Mouse (Mus musculus): Measurements from ENCODE around the gene Mdp1. TPM values are rescaled to one million over a fixed set of nuclear protein-coding genes. Genes with fewer than 3 reads are reported as not detected.

The Mdp1 gene
- polyA plus RNA-seq, 1 experiment from 2014 or later: 64.0 TPM

DNA sequence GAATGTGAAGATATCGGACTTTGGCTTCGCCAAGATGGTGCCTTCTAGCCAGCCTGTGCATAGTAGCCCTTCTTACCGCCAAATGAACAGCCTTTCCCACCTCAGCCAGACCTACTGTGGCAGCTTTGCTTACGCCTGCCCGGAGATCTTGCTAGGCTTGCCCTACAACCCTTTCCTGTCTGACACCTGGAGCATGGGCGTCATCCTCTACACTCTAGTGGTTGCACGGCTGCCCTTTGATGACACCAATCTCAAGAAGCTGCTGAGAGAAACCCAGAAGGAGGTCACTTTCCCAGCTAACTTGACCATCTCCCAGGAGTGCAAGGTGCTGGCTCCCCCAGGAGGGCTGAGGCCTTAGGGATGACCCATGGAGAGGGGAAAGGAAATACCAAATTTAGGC lies 8.8 kb downstream of the Mdp1 start:
- H3K4me3 ChIP-seq (ENCODE audit: low read depth, low read length): no peak overlapping the region
- H3K4me1 ChIP-seq (ENCODE audit: control insufficient read depth, insufficient read depth, low read length): no peaks in the 10 kb centered on the region
- H3K27me3 ChIP-seq (ENCODE audit: control insufficient read depth, insufficient read depth, low read length): no peaks in the 10 kb centered on the region
- ATAC-seq (ENCODE audit: insufficient number of reproducible peaks, low FRiP score, low TSS enrichment, low read depth): no peak
- WGBS: 79% methylated on average over 7 of the region's 7 CpGs
- no peak overlapping the region for H3K27ac ChIP-seq (replicated peaks; ENCODE audit: low read depth, low read length)
- DNase-seq (ENCODE audit: low spot score): no peak
- H3K9ac ChIP-seq (ENCODE audit: low read length): no peak overlapping the region
- no peak overlapping the region for H3K4me2 ChIP-seq (ENCODE audit: low read depth, severe bottlenecking)
- H3K36me3 ChIP-seq (ENCODE audit: control insufficient read depth, insufficient read depth, low read length): no peaks in the 10 kb centered on the region; the same call in 1 of the 2 replicates
- H3K9me3 ChIP-seq (ENCODE audit: control insufficient read depth, low read length): no peaks in the 10 kb centered on the region

DNA sequence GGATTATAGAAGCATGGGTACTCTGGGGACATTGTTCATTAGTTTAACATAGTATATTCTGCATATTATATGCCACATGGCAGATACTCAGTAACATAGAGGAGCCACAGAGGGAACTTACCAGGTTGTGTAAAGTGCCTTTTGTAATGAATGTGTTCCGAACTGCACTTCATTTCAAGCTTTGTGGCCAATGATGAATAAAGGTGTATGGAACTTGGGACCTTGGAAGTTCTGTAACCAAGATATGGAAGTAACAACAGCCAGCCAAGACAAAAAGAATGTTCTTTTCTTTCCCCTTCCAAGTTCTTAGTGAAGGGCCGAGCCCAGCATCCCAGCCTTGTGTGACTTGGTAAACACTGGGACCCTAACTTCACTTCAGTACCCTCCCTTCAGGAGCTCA lies 10.4 kb downstream of the Mdp1 start, which contains the start of gene Tssk4:
Tssk4 (plus strand) TSS at position 301 of the 400 bp plus-strand sequence.
- DNase-seq (ENCODE audit: low spot score) (no peak), ATAC-seq (ENCODE audit: insufficient number of reproducible peaks, low FRiP score, low TSS enrichment, low read depth) (no peak)
- Histone ChIP-seq H3K4me1 (ENCODE audit: control insufficient read depth, insufficient read depth, low read length) (no peaks in the 10 kb centered on the region), H3K9ac (ENCODE audit: low read length) (no peak within 1 kb of the TSS), H3K27me3 (ENCODE audit: control insufficient read depth, insufficient read depth, low read length) (no peaks in the 10 kb centered on the region), H3K4me3 (ENCODE audit: low read depth, low read length) (no peak within 1 kb of the TSS), H3K9me3 (ENCODE audit: control insufficient read depth, low read length) (no peaks in the 10 kb centered on the region), H3K36me3 (ENCODE audit: control insufficient read depth, insufficient read depth, low read length) (peaks cover 3% of the 10 kb centered on the region; the same call in 1 of the 2 replicates), H3K4me2 (ENCODE audit: low read depth, severe bottlenecking) (no peak within 1 kb of the TSS), H3K27ac (replicated peaks; ENCODE audit: low read depth, low read length) (no peak within 1 kb of the TSS)
- WGBS: 95% methylated on average over 2 of the region's 2 CpGs

DNA sequence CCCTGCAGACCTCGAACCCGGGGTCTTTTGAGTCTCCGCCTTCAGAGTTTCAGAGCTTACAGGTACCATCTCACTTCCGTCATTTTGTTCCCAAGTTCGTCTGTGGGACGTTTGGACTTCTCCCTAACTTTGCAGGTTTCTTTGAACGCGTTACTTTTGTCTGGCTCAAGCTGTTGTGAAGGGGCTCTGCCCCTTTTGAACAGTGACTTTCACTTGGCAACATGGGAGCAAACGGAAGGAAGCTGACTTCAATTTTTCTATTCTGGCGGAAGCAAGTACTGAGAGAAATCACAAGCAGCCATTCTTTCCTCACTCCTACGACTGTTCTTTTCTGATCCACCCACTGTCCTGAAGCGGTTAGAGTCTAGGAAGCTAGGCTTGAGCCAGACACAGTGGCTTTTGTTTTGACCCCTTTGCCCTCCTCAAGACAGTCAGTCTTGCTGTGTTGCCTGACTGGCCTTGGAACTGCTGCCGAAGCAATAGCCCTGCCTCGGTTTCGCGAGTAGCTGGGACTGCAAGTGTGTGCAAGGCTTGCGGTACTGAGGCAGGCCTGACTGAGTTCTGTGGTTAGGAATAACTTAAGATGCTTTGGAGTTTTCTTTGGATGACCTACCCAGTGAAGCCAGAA lies 15.9 kb downstream of the Mdp1 start:
- Histone ChIP-seq H3K4me1 (ENCODE audit: control insufficient read depth, insufficient read depth, low read length) (peaks cover 10% of the 10 kb centered on the region; the same call in 1 of the 2 replicates), H3K9me3 (ENCODE audit: control insufficient read depth, low read length) (no peaks in the 10 kb centered on the region), H3K9ac (ENCODE audit: low read length) (peak overlapping the region; percentile 93), H3K27ac (replicated peaks; ENCODE audit: low read depth, low read length) (no peak overlapping the region), H3K4me2 (ENCODE audit: low read depth, severe bottlenecking) (peak overlapping the region; percentile 62), H3K4me3 (ENCODE audit: low read depth, low read length) (peak overlapping the region; percentile 97), H3K27me3 (ENCODE audit: control insufficient read depth, insufficient read depth, low read length) (no peaks in the 10 kb centered on the region), H3K36me3 (ENCODE audit: control insufficient read depth, insufficient read depth, low read length) (peaks cover 9% of the 10 kb centered on the region; the same call in 1 of the 2 replicates)
- ATAC-seq (ENCODE audit: insufficient number of reproducible peaks, low FRiP score, low TSS enrichment, low read depth) (no peak), DNase-seq (ENCODE audit: low spot score) (no peak)
- 41% methylated on average over 17 of the region's 17 CpGs for WGBS

DNA sequence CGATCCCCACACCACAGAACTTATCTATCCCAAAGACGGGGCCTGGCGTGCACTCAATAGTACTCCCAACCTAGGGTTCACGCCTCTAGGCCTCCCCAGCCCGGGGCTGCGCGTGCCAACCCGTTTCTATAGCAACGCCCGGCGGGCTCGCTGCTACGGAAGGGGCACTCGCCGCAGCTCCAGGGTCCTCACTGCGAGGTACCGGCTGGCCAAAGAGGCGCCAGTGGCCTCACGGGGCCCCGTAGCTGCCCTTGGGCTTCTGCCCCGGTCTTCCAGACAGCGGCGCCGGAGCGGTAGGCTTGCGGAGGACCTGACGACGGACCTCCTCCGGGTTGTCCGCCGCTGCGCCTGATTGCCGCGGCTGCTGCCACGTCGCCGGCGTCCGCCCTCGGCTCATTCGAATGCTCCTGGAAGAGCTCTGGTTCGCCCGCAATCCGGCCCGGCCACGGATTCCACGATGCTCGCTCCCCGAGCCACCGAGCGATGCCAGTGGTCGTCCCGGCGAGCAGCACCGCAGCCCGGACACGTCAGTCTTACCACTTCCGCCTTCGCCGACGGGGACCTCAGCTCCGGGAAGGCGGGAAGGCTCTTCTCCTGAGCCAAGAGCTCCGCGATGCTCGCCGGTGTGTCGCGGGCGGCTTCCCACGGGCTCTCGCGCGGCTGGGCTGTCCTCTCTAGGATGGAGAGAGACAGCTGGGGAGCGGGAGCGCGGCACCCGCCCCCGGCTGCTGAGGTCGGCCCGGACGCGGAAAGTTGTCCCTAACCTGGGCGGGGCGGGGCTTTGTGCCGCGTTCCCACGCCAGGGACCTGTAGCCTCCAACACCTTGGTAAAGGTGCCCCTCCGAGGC lies 17.0 kb downstream of the Mdp1 start, which contains the start of gene Tm9sf1:
Tm9sf1 (minus strand) TSS at position 747 of the 848 bp plus-strand sequence.
- H3K4me1 ChIP-seq (ENCODE audit: control insufficient read depth, insufficient read depth, low read length): peaks cover 10% of the 10 kb centered on the region; the same call in 1 of the 2 replicates
- no peaks in the 10 kb centered on the region for H3K9me3 ChIP-seq (ENCODE audit: control insufficient read depth, low read length)
- H3K27me3 ChIP-seq (ENCODE audit: control insufficient read depth, insufficient read depth, low read length): no peaks in the 10 kb centered on the region
- under 1% methylated on average over 89 of the region's 89 CpGs for WGBS
- peak within 1 kb of the TSS; percentile 78 for H3K27ac ChIP-seq (replicated peaks; ENCODE audit: low read depth, low read length)
- ATAC-seq (ENCODE audit: insufficient number of reproducible peaks, low FRiP score, low TSS enrichment, low read depth) (peak; percentile 82), DNase-seq (ENCODE audit: low spot score) (peak; percentile 86)
- H3K4me2 ChIP-seq (ENCODE audit: low read depth, severe bottlenecking): peak within 1 kb of the TSS; percentile 62
- H3K36me3 ChIP-seq (ENCODE audit: control insufficient read depth, insufficient read depth, low read length): peaks cover 9% of the 10 kb centered on the region; the same call in 1 of the 2 replicates
- peak within 1 kb of the TSS; percentile 93 for H3K9ac ChIP-seq (ENCODE audit: low read length)
- H3K4me3 ChIP-seq (ENCODE audit: low read depth, low read length): peak within 1 kb of the TSS; percentile 97

DNA sequence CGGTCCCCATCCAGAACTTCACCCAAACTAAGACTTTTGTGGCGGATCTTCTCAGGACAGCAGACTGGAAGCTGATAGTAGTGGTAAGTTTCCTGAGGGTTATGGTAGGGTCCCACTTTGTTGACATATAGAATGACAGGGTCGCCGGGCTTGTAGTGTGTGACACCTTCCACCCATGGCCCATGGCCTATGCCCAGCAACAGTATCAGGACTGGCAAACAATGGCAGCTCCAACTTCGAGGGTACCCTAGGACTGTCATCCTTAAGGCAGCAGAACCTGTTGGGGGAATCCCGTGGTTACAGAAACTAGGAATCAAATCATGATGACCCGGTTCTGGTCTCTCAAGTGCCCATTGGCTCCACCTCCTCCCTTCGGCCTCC lies 17.6 kb downstream of the Mdp1 start:
- DNase-seq (ENCODE audit: low spot score): no peak
- Histone ChIP-seq H3K36me3 (ENCODE audit: control insufficient read depth, insufficient read depth, low read length) (peaks cover 9% of the 10 kb centered on the region; the same call in 1 of the 2 replicates), H3K9ac (ENCODE audit: low read length) (peak overlapping the region; percentile 93), H3K4me3 (ENCODE audit: low read depth, low read length) (peak overlapping the region; percentile 97), H3K27me3 (ENCODE audit: control insufficient read depth, insufficient read depth, low read length) (no peaks in the 10 kb centered on the region), H3K4me1 (ENCODE audit: control insufficient read depth, insufficient read depth, low read length) (peaks cover 10% of the 10 kb centered on the region; the same call in 1 of the 2 replicates), H3K27ac (replicated peaks; ENCODE audit: low read depth, low read length) (no peak overlapping the region), H3K9me3 (ENCODE audit: control insufficient read depth, low read length) (no peaks in the 10 kb centered on the region), H3K4me2 (ENCODE audit: low read depth, severe bottlenecking) (peak overlapping the region; percentile 62)
- 21% methylated on average over 8 of the region's 8 CpGs for WGBS
- peak; percentile 36; the same call in 1 of the 2 replicates for ATAC-seq (ENCODE audit: insufficient number of reproducible peaks, low FRiP score, low TSS enrichment, low read depth)

DNA sequence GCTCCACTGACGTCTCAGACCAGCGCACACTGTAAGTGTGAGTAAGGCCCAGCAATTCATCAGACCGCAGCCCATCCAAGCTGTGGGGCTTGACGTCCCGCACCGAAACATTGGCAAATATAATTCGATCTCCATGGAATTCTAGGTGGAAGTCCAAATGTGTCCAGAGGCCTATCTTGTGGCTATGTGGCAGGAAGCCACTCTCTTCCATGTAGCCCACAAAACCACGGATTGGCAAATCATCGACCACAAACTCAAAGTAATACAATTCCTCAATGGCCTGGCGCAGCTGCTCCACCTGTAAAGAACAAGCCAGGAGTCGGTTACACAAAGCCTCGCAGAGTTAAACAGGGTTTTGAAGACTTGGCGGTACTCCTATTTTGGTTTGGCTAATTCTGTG lies 19.0 kb downstream of the Mdp1 start:
- H3K27ac ChIP-seq (replicated peaks; ENCODE audit: low read depth, low read length): no peak overlapping the region
- ATAC-seq (ENCODE audit: insufficient number of reproducible peaks, low FRiP score, low TSS enrichment, low read depth): no peak
- no peak overlapping the region for H3K4me3 ChIP-seq (ENCODE audit: low read depth, low read length)
- H3K27me3 ChIP-seq (ENCODE audit: control insufficient read depth, insufficient read depth, low read length): no peaks in the 10 kb centered on the region
- peaks cover 13% of the 10 kb centered on the region; the same call in 1 of the 2 replicates for H3K36me3 ChIP-seq (ENCODE audit: control insufficient read depth, insufficient read depth, low read length)
- no peak overlapping the region for H3K9ac ChIP-seq (ENCODE audit: low read length)
- H3K9me3 ChIP-seq (ENCODE audit: control insufficient read depth, low read length): no peaks in the 10 kb centered on the region
- 95% methylated on average over 13 of the region's 13 CpGs for WGBS
- H3K4me1 ChIP-seq (ENCODE audit: control insufficient read depth, insufficient read depth, low read length): peaks cover 10% of the 10 kb centered on the region; the same call in 1 of the 2 replicates
- no peak overlapping the region for H3K4me2 ChIP-seq (ENCODE audit: low read depth, severe bottlenecking)
- no peak for DNase-seq (ENCODE audit: low spot score)

DNA sequence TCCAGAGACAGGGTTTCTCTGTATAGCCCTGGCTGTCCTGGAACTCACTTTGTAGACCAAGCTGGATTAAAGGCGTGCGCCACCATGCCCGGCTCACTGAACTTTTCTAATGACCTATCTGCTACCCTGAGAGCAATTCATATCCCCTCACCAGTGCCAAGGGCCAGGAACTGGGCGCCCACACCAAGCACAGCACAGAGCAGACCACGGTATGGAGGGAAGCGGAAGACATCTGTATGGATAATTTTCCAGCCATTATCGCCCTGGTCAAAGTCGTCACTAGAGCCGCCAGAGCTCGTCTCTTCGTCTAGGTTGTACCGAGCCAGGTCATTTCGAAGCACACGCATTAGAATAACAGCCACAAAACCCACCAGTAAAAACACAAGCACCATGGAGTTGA lies 19.5 kb downstream of the Mdp1 start:
- H3K27me3 ChIP-seq (ENCODE audit: control insufficient read depth, insufficient read depth, low read length): no peaks in the 10 kb centered on the region
- H3K9ac ChIP-seq (ENCODE audit: low read length): no peak overlapping the region
- H3K36me3 ChIP-seq (ENCODE audit: control insufficient read depth, insufficient read depth, low read length): peaks cover 12% of the 10 kb centered on the region; the same call in 1 of the 2 replicates
- WGBS: 96% methylated on average over 14 of the region's 14 CpGs
- peaks cover 10% of the 10 kb centered on the region; the same call in 1 of the 2 replicates for H3K4me1 ChIP-seq (ENCODE audit: control insufficient read depth, insufficient read depth, low read length)
- no peak overlapping the region for H3K27ac ChIP-seq (replicated peaks; ENCODE audit: low read depth, low read length)
- no peak for ATAC-seq (ENCODE audit: insufficient number of reproducible peaks, low FRiP score, low TSS enrichment, low read depth)
- no peaks in the 10 kb centered on the region for H3K9me3 ChIP-seq (ENCODE audit: control insufficient read depth, low read length)
- H3K4me3 ChIP-seq (ENCODE audit: low read depth, low read length): no peak overlapping the region
- DNase-seq (ENCODE audit: low spot score): no peak
- no peak overlapping the region for H3K4me2 ChIP-seq (ENCODE audit: low read depth, severe bottlenecking)

DNA sequence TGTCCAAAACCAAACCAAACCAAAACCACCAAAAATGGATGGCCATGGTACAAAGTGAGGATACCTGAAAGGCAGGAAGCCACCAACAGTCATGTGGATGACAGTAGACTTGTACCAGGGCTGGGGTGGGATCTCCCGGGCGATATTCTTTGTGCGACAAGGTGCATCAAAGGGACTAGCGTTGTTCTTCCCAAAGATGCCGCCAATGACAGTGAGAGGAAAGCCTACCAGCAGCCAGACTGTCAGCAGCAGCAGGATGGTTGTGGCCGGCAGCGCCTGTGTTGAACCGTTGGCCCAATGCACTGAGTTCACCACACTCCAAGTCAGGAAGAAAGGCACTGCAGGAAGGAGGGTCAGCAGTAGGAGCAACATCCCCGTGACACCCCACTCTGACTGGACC lies 22.5 kb downstream of the Mdp1 start, which contains the start of gene Gm49378:
Gm49378 (minus strand) TSS at position 101 of the 400 bp plus-strand sequence.
- ATAC-seq (ENCODE audit: insufficient number of reproducible peaks, low FRiP score, low TSS enrichment, low read depth): no peak
- Histone ChIP-seq H3K27ac (replicated peaks; ENCODE audit: low read depth, low read length) (no peak within 1 kb of the TSS), H3K4me3 (ENCODE audit: low read depth, low read length) (no peak within 1 kb of the TSS), H3K9ac (ENCODE audit: low read length) (no peak within 1 kb of the TSS), H3K36me3 (ENCODE audit: control insufficient read depth, insufficient read depth, low read length) (peaks cover 12% of the 10 kb centered on the region; the same call in 1 of the 2 replicates), H3K4me2 (ENCODE audit: low read depth, severe bottlenecking) (no peak within 1 kb of the TSS), H3K27me3 (ENCODE audit: control insufficient read depth, insufficient read depth, low read length) (no peaks in the 10 kb centered on the region), H3K4me1 (ENCODE audit: control insufficient read depth, insufficient read depth, low read length) (peaks cover 8% of the 10 kb centered on the region), H3K9me3 (ENCODE audit: control insufficient read depth, low read length) (no peaks in the 10 kb centered on the region)
- DNase-seq (ENCODE audit: low spot score): no peak
- 94% methylated on average over 9 of the region's 9 CpGs for WGBS

All from limb, embryonic 11.5 days (tissue).